Mouse (Mus musculus) midbrain, embryonic 15.5 days (tissue): ENCODE results near the gene Fbxl2. TPM values are rescaled to one million over a fixed set of nuclear protein-coding genes. Genes with fewer than 3 reads are reported as not detected.

ENCODE experiments used
- ATAC-seq: fragments of 200-750 bp; cut with Nextera tagmentation; replicated peaks from 2 replicates; pipeline ENCODE4 v1.8.0; 2017; ENCODE audit warnings: moderate TSS enrichment
- H3K27ac ChIP-seq: fragments of 300-500 bp; sonication (generic); 2 replicates; pipeline ENCODE4 v1.5.1; 2015; ENCODE audit warnings: mild to moderate bottlenecking, inconsistent platforms
- H3K27me3 ChIP-seq: fragments of 300-500 bp; sonication (generic); replicated peaks from 2 replicates; pipeline ENCODE4 v1.6.1; 2015; ENCODE audit warnings: inconsistent platforms
- H3K36me3 ChIP-seq: fragments of 300-500 bp; sonication (generic); replicated peaks from 2 replicates; pipeline ENCODE4 v1.6.1; 2015; ENCODE audit warnings: inconsistent platforms
- H3K4me1 ChIP-seq: fragments of 300-500 bp; sonication (generic); 2 replicates; pipeline ENCODE4 v1.6.1; 2015; ENCODE audit warnings: inconsistent platforms
- H3K4me2 ChIP-seq: fragments of 300-500 bp; sonication (generic); 2 replicates; pipeline ENCODE4 v1.6.1; 2015; ENCODE audit warnings: inconsistent platforms, mild to moderate bottlenecking, moderate library complexity
- H3K4me3 ChIP-seq: fragments of 300-500 bp; sonication (generic); 2 replicates; pipeline ENCODE4 v1.5.1; 2015; ENCODE audit warnings: mild to moderate bottlenecking, inconsistent platforms
- H3K9ac ChIP-seq: fragments of 300-500 bp; sonication (generic); 2 replicates; pipeline ENCODE4 v1.6.1; 2015; ENCODE audit warnings: mild to moderate bottlenecking, inconsistent platforms
- H3K9me3 ChIP-seq: fragments of 300-500 bp; sonication (generic); 2 replicates; pipeline ENCODE4 v1.6.1; 2016; ENCODE audit warnings: inconsistent platforms
- WGBS: fragments of 180-500 bp; shearing (Covaris S2); methylation state at CpG from one replicate; pipeline ENCODE4 v1.1.7; 2015; ENCODE audit warnings: mixed read lengths; 5-methylcytosine and 5-hydroxymethylcytosine counted together
- polyA plus RNA-seq: library from polyadenylated mRNA; unstranded; fragments of >200 nt; fragmentation: Nextera tagmentation; extraction: Ambion mirVana; gene quantifications from 2 replicates; pipeline ENCODE4 v1.2.1, GENCODE M21; 2015

Gene Fbxl2
- polyA plus RNA-seq, 1 experiment from 2014 or later: 28.9 TPM

DNA sequence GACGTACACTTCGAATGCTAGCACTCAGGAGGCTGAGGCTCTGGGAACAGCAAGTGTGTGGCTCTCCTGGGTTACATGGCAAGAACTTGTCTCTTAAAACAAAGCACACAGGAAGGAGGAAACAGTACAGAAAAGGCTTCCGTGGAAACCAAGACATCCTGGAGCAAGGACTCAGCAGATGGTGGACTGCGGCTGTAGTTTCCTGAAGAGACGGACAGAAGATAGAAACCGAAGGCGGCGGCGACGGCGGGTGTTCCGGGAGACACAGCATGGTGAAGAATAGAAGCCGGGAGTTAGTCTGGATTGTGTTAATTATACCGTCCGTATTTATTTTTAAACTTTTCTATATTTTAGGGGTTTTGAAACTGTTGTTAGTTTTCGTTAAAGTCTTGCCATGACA, 4.8 kb upstream of the Fbxl2 start:
- Histone ChIP-seq H3K9me3 (no peaks in the 10 kb centered on the region), H3K4me1 (no peaks in the 10 kb centered on the region), H3K4me2 (no peak overlapping the region), H3K4me3 (no peak overlapping the region), H3K36me3 (no peaks in the 10 kb centered on the region), H3K27ac (no peak overlapping the region), H3K27me3 (peaks cover under 1% of the 10 kb centered on the region; the same call in 1 of the 2 replicates), H3K9ac (no peak overlapping the region)
- no peak for ATAC-seq
- WGBS: 92% methylated on average over 16 of the region's 16 CpGs

DNA sequence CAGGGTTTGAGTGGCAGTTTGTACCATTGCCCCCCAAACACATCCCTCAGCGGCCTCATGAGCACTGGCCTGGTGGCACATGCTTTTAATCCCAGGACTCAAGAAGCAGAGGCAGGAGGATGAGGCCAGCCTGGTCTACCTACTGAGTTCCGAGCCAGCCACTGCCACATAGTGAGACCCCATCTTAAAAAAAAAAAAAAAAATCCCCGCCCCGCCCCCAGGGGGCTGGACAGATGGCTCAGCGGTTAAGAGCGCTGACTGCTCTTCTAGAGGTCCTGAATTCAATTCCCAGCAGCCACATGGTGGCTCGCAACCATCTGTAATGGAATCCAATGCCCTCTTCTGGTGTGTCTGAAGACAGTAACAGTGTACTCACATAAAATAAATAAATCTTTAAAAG, 4.1 kb upstream of the Fbxl2 start:
- no peaks in the 10 kb centered on the region for H3K9me3 ChIP-seq
- no peak overlapping the region for H3K4me3 ChIP-seq
- ATAC-seq: no peak
- no peaks in the 10 kb centered on the region for H3K4me1 ChIP-seq
- no peak overlapping the region for H3K27ac ChIP-seq
- H3K36me3 ChIP-seq: no peaks in the 10 kb centered on the region
- no peaks in the 10 kb centered on the region for H3K27me3 ChIP-seq
- H3K4me2 ChIP-seq: no peak overlapping the region
- WGBS: 90% methylated on average over 7 of the region's 7 CpGs
- no peak overlapping the region for H3K9ac ChIP-seq

GRCm38 (mm10) chr9:114046676-114047075, 685 bp upstream of the Fbxl2 start:
- Histone ChIP-seq H3K27ac (no peak overlapping the region), H3K9ac (no peak overlapping the region), H3K4me3 (no peak overlapping the region), H3K4me1 (no peaks in the 10 kb centered on the region), H3K9me3 (no peaks in the 10 kb centered on the region), H3K36me3 (no peaks in the 10 kb centered on the region), H3K27me3 (no peaks in the 10 kb centered on the region), H3K4me2 (no peak overlapping the region)
- WGBS: 92% methylated on average over 7 of the region's 7 CpGs
- ATAC-seq: no peak

DNA sequence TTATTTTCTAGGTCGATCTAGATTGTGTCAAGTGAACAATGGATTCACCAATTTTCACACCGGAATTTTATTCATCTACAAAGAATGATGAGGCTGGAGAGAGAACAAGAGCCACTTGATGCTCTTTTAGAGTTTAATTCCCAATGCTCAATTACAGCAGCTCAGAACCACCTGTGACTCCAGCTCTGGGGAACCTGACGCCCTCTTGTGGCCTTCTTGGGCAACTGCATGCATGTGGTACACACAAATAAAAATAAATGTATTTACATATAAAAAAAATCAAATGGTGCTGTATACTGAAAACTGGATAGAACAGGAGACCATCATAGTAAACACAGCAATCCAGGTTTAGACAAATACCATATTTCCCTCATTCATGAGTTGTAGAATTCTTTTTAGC, 1.5 kb downstream of the Fbxl2 start:
- 58% methylated on average over 3 of the region's 3 CpGs for WGBS
- H3K27ac ChIP-seq: no peak overlapping the region
- H3K9ac ChIP-seq: no peak overlapping the region
- H3K27me3 ChIP-seq: no peaks in the 10 kb centered on the region
- no peak overlapping the region for H3K4me2 ChIP-seq
- no peak overlapping the region for H3K4me3 ChIP-seq
- no peaks in the 10 kb centered on the region for H3K4me1 ChIP-seq
- H3K36me3 ChIP-seq: no peaks in the 10 kb centered on the region
- no peaks in the 10 kb centered on the region for H3K9me3 ChIP-seq
- no peak for ATAC-seq

GRCm38 (mm10) chr9:114042490-114042889, 3.5 kb downstream of the Fbxl2 start:
- Histone ChIP-seq H3K9ac (no peak overlapping the region), H3K36me3 (no peaks in the 10 kb centered on the region), H3K4me1 (no peaks in the 10 kb centered on the region), H3K27ac (no peak overlapping the region), H3K4me2 (no peak overlapping the region), H3K27me3 (no peaks in the 10 kb centered on the region), H3K9me3 (no peaks in the 10 kb centered on the region), H3K4me3 (no peak overlapping the region)
- ATAC-seq: no peak
- 47% methylated on average over 6 of the region's 6 CpGs for WGBS

GRCm38 (mm10) chr9:114040945-114041344, 5.0 kb downstream of the Fbxl2 start:
- Histone ChIP-seq H3K4me2 (no peak overlapping the region), H3K9me3 (no peaks in the 10 kb centered on the region), H3K36me3 (no peaks in the 10 kb centered on the region), H3K4me1 (no peaks in the 10 kb centered on the region), H3K27ac (no peak overlapping the region), H3K27me3 (no peaks in the 10 kb centered on the region), H3K9ac (no peak overlapping the region), H3K4me3 (no peak overlapping the region)
- WGBS: 72% methylated on average over 4 of the region's 4 CpGs
- no peak for ATAC-seq

DNA sequence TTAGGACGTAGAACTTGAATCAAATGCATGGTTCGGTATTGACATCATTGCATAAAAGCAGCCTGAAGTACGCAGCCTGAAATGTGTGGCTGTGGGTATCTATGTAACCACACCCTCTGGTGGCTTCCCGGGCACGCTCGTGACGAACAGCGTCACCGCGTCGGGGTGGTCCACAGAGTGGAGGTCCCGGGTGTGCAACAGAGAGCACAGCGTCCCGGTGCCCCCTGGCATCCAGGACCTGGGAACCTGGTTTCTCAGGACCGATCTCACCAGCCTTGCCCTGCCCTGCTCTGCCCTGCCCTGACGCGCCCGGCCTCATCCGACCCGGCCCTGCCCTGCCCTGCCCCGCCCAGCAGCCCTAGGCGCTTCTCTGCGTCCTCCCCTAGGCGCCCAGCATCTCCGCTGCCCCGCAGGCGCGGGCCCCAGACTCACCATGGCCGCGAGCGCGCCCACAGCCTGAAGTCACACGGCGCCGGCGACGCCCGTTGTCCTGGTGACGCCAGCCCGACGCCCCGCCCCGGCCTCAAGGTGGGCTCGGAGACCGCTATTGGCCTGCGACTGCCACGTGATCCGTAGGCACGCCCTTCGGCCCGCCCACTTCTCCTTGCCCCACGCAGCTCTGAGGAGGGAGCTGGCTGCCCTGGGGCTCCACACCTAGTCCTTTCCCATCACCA, 19.6 kb downstream of the Fbxl2 start:
- Histone ChIP-seq H3K27me3 (no peaks in the 10 kb centered on the region), H3K36me3 (no peaks in the 10 kb centered on the region), H3K9ac (peak overlapping the region; percentile 84), H3K4me1 (peaks cover 16% of the 10 kb centered on the region), H3K4me2 (peak overlapping the region; percentile 77), H3K4me3 (peak overlapping the region; percentile 93), H3K9me3 (no peaks in the 10 kb centered on the region), H3K27ac (peak overlapping the region; percentile 88)
- ATAC-seq: peak; percentile 98
- WGBS: 1% methylated on average over 52 of the region's 52 CpGs

DNA sequence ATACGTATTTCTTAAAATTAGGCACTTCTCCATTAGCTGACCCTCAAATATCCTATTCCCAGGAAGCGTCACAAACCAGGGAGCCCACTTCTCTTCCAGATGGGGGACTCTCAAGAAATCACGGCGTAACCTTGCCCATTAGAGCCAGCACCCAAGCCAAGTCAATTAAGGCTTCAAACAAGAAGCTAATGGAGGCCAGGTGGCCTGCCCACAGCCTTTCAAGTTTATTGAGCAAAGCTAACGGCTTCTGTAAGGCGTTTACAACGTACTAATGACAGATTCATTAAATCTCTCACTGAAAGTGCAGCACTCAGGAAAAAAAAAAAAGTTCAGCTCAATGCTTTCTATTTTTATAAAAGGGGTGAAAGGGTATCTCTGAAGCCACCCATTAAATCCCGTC, 20.1 kb downstream of the Fbxl2 start:
- peak overlapping the region; percentile 93 for H3K4me3 ChIP-seq
- WGBS: 20% methylated on average over 8 of the region's 8 CpGs
- no peaks in the 10 kb centered on the region for H3K27me3 ChIP-seq

DNA sequence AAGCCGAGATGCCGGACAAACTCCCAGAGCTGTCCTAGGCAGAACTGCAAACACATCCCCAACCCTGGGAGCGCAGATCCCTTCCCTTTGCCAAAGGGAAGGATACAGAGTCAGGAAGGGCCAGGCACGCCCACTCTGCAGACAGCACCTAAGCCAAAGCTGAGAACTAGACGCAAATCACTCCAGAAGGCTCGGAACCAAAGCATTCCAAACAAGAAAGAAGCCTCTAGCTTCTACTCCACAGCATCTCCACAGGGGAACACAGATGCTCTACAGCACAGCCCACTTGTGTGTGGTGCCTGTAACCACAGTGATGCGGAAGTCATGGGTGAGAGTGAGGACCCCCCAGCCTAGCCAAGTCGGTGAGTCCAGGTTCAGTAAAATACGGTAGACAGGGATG, 20.8 kb downstream of the Fbxl2 start:
- no peak for ATAC-seq
- H3K4me3 ChIP-seq: peak overlapping the region; percentile 93; the same call in 1 of the 2 replicates
- H3K36me3 ChIP-seq: no peaks in the 10 kb centered on the region
- H3K27me3 ChIP-seq: no peaks in the 10 kb centered on the region
- WGBS: 64% methylated on average over 9 of the region's 9 CpGs
- peak overlapping the region; percentile 77 for H3K4me2 ChIP-seq
- no peak overlapping the region for H3K27ac ChIP-seq
- no peaks in the 10 kb centered on the region for H3K9me3 ChIP-seq
- peaks cover 16% of the 10 kb centered on the region for H3K4me1 ChIP-seq
- H3K9ac ChIP-seq: peak overlapping the region; percentile 84; the same call in 1 of the 2 replicates

More for the DNA sequence above, 20.1 kb downstream of the Fbxl2 start:
- Histone ChIP-seq H3K36me3 (no peaks in the 10 kb centered on the region), H3K9me3 (no peaks in the 10 kb centered on the region), H3K4me2 (peak overlapping the region; percentile 77), H3K27ac (peak overlapping the region; percentile 88), H3K4me1 (peaks cover 16% of the 10 kb centered on the region), H3K9ac (peak overlapping the region; percentile 84)
- ATAC-seq: no peak

- H3K9ac ChIP-seq: no peak overlapping the region
These were observed 23.9 kb downstream of the Fbxl2 start for GRCm38 (mm10) chr9:114022141-114022540.

GRCm38 (mm10) chr9:114019012-114019762, 26.8 kb downstream of the Fbxl2 start:
- no peak overlapping the region for H3K4me2 ChIP-seq
- H3K4me1 ChIP-seq: no peaks in the 10 kb centered on the region
- H3K9me3 ChIP-seq: no peaks in the 10 kb centered on the region
- WGBS: 88% methylated on average over 7 of the region's 7 CpGs
- no peak overlapping the region for H3K27ac ChIP-seq
- H3K4me3 ChIP-seq: no peak overlapping the region
- H3K9ac ChIP-seq: no peak overlapping the region
- no peaks in the 10 kb centered on the region for H3K27me3 ChIP-seq
- H3K36me3 ChIP-seq: no peaks in the 10 kb centered on the region
- ATAC-seq: no peak

More at GRCm38 (mm10) chr9:114022141-114022540, 23.9 kb downstream of the Fbxl2 start:
- Histone ChIP-seq H3K9me3 (no peaks in the 10 kb centered on the region), H3K36me3 (no peaks in the 10 kb centered on the region), H3K4me2 (no peak overlapping the region), H3K4me1 (peaks cover 16% of the 10 kb centered on the region), H3K27me3 (no peaks in the 10 kb centered on the region), H3K27ac (no peak overlapping the region), H3K4me3 (no peak overlapping the region)
- no peak for ATAC-seq
- 79% methylated on average over 4 of the region's 4 CpGs for WGBS

GRCm38 (mm10) chr9:114016402-114016801, 29.6 kb downstream of the Fbxl2 start:
- Histone ChIP-seq H3K4me3 (no peak overlapping the region), H3K4me2 (no peak overlapping the region), H3K36me3 (peaks cover 5% of the 10 kb centered on the region; the same call in 1 of the 2 replicates), H3K4me1 (no peaks in the 10 kb centered on the region), H3K9me3 (no peaks in the 10 kb centered on the region), H3K27me3 (no peaks in the 10 kb centered on the region), H3K27ac (no peak overlapping the region), H3K9ac (no peak overlapping the region)
- 78% methylated on average over 4 of the region's 4 CpGs for WGBS
- ATAC-seq: no peak
